Mouse (Mus musculus): ENCODE data around the gene Fam43b. TPM values are rescaled to one million over a fixed set of nuclear protein-coding genes. Genes with fewer than 3 reads are reported as not detected.

The Fam43b gene
- polyA plus RNA-seq, 1 experiment from 2014 or later = 15.9 TPM

- 0% methylated on average over 2 of the region's 2 CpGs for WGBS
- ATAC-seq = no peak
- H3K36me3 ChIP-seq (ENCODE audit: control insufficient read depth, insufficient read depth, low read length) = no peaks in the 10 kb centered on the region
Observed at GRCm38 (mm10) chr4:138404806-138405205, 8.5 kb upstream of the Fam43b start.

GRCm38 (mm10) chr4:138396711-138397110 is 383 bp upstream of the Fam43b start:
- no peaks in the 10 kb centered on the region for H3K9me3 ChIP-seq (replicated peaks; ENCODE audit: control insufficient read depth, low read length, poor library complexity, severe bottlenecking)

More at GRCm38 (mm10) chr4:138404806-138405205, 8.5 kb upstream of the Fam43b start:
- Histone ChIP-seq H3K9ac (ENCODE audit: low read depth, low read length) (no peak overlapping the region), H3K9me3 (replicated peaks; ENCODE audit: control insufficient read depth, low read length, poor library complexity, severe bottlenecking) (no peaks in the 10 kb centered on the region), H3K27me3 (ENCODE audit: control insufficient read depth, insufficient read depth, low read depth, low read length) (peaks cover 6% of the 10 kb centered on the region), H3K27ac (ENCODE audit: low read length) (no peak overlapping the region), H3K4me2 (ENCODE audit: low read length) (no peak overlapping the region), H3K4me1 (ENCODE audit: control insufficient read depth, insufficient read depth, low read length) (no peaks in the 10 kb centered on the region), H3K4me3 (ENCODE audit: low read depth, low read length) (no peak overlapping the region)

GRCm38 (mm10) chr4:138395087-138395970 is 999 bp downstream of the Fam43b start:
- H3K36me3 ChIP-seq (ENCODE audit: control insufficient read depth, insufficient read depth, low read length) = no peaks in the 10 kb centered on the region
- ATAC-seq = peak; percentile 59
- H3K9me3 ChIP-seq (replicated peaks; ENCODE audit: control insufficient read depth, low read length, poor library complexity, severe bottlenecking) = no peaks in the 10 kb centered on the region
- peak overlapping the region; percentile 64 for H3K4me3 ChIP-seq (ENCODE audit: low read depth, low read length)
- H3K27me3 ChIP-seq (ENCODE audit: control insufficient read depth, insufficient read depth, low read depth, low read length) = peaks cover 46% of the 10 kb centered on the region
- H3K4me2 ChIP-seq (ENCODE audit: low read length) = peak overlapping the region; percentile 88
- under 1% methylated on average over 89 of the region's 103 CpGs for whole genome bisulfite sequencing
- H3K27ac ChIP-seq (ENCODE audit: low read length) = peak overlapping the region; percentile 17; the same call in 1 of the 2 replicates
- H3K9ac ChIP-seq (ENCODE audit: low read depth, low read length) = peak overlapping the region; percentile 74
- peaks cover 10% of the 10 kb centered on the region; the same call in 1 of the 2 replicates for H3K4me1 ChIP-seq (ENCODE audit: control insufficient read depth, insufficient read depth, low read length)

More at GRCm38 (mm10) chr4:138396711-138397110, 383 bp upstream of the Fam43b start:
- H3K9ac ChIP-seq (ENCODE audit: low read depth, low read length) = peak overlapping the region; percentile 74
- no peak overlapping the region for H3K27ac ChIP-seq (ENCODE audit: low read length)
- peak overlapping the region; percentile 64 for H3K4me3 ChIP-seq (ENCODE audit: low read depth, low read length)
- H3K4me2 ChIP-seq (ENCODE audit: low read length) = peak overlapping the region; percentile 88
- H3K4me1 ChIP-seq (ENCODE audit: control insufficient read depth, insufficient read depth, low read length) = peaks cover 10% of the 10 kb centered on the region; the same call in 1 of the 2 replicates
- peaks cover 48% of the 10 kb centered on the region for H3K27me3 ChIP-seq (ENCODE audit: control insufficient read depth, insufficient read depth, low read depth, low read length)
- H3K36me3 ChIP-seq (ENCODE audit: control insufficient read depth, insufficient read depth, low read length) = no peaks in the 10 kb centered on the region
- no peak; the same call in 1 of the 2 replicates for ATAC-seq
- 4% methylated on average over 8 of the region's 8 CpGs for WGBS

- Histone ChIP-seq H3K9me3 (replicated peaks; ENCODE audit: control insufficient read depth, low read length, poor library complexity, severe bottlenecking) (no peaks in the 10 kb centered on the region), H3K4me2 (ENCODE audit: low read length) (peak overlapping the region; percentile 88), H3K4me1 (ENCODE audit: control insufficient read depth, insufficient read depth, low read length) (peaks cover 10% of the 10 kb centered on the region; the same call in 1 of the 2 replicates), H3K27me3 (ENCODE audit: control insufficient read depth, insufficient read depth, low read depth, low read length) (peaks cover 43% of the 10 kb centered on the region), H3K36me3 (ENCODE audit: control insufficient read depth, insufficient read depth, low read length) (no peaks in the 10 kb centered on the region), H3K9ac (ENCODE audit: low read depth, low read length) (0 out of 2 replicates have a peak overlapping the region, but pooled peaks have one; percentile 38), H3K4me3 (ENCODE audit: low read depth, low read length) (peak overlapping the region; percentile 64), H3K27ac (ENCODE audit: low read length) (no peak overlapping the region)
- no peak for ATAC-seq
- WGBS = 71% methylated on average over 7 of the region's 7 CpGs
Observed at GRCm38 (mm10) chr4:138393703-138394102, 2.6 kb downstream of the Fam43b start.

GRCm38 (mm10) chr4:138383789-138384188 is 12.5 kb downstream of the Fam43b start:
- WGBS = 51% methylated on average over 4 of the region's 4 CpGs
- Histone ChIP-seq H3K9me3 (replicated peaks; ENCODE audit: control insufficient read depth, low read length, poor library complexity, severe bottlenecking) (no peaks in the 10 kb centered on the region), H3K27ac (ENCODE audit: low read length) (no peak overlapping the region), H3K9ac (ENCODE audit: low read depth, low read length) (no peak overlapping the region), H3K27me3 (ENCODE audit: control insufficient read depth, insufficient read depth, low read depth, low read length) (no peaks in the 10 kb centered on the region), H3K4me3 (ENCODE audit: low read depth, low read length) (no peak overlapping the region), H3K4me2 (ENCODE audit: low read length) (no peak overlapping the region), H3K36me3 (ENCODE audit: control insufficient read depth, insufficient read depth, low read length) (no peaks in the 10 kb centered on the region), H3K4me1 (ENCODE audit: control insufficient read depth, insufficient read depth, low read length) (peaks cover 20% of the 10 kb centered on the region)
- no peak for ATAC-seq

GRCm38 (mm10) chr4:138382462-138382861 is 13.9 kb downstream of the Fam43b start:
- Histone ChIP-seq H3K4me3 (ENCODE audit: low read depth, low read length) (no peak overlapping the region), H3K27me3 (ENCODE audit: control insufficient read depth, insufficient read depth, low read depth, low read length) (no peaks in the 10 kb centered on the region), H3K4me1 (ENCODE audit: control insufficient read depth, insufficient read depth, low read length) (peaks cover 20% of the 10 kb centered on the region), H3K9ac (ENCODE audit: low read depth, low read length) (no peak overlapping the region), H3K36me3 (ENCODE audit: control insufficient read depth, insufficient read depth, low read length) (no peaks in the 10 kb centered on the region), H3K27ac (ENCODE audit: low read length) (no peak overlapping the region), H3K4me2 (ENCODE audit: low read length) (no peak overlapping the region), H3K9me3 (replicated peaks; ENCODE audit: control insufficient read depth, low read length, poor library complexity, severe bottlenecking) (no peaks in the 10 kb centered on the region)
- 73% methylated on average over 6 of the region's 6 CpGs for WGBS
- ATAC-seq = no peak

- WGBS = 27% methylated on average over 10 of the region's 10 CpGs
- H3K4me3 ChIP-seq (ENCODE audit: low read depth, low read length) = no peak overlapping the region
- peak; percentile 44; the same call in 1 of the 2 replicates for ATAC-seq
- H3K27ac ChIP-seq (ENCODE audit: low read length) = peak overlapping the region; percentile 15; the same call in 1 of the 2 replicates
- H3K4me2 ChIP-seq (ENCODE audit: low read length) = no peak overlapping the region
- peak overlapping the region; percentile 10; the same call in 1 of the 2 replicates for H3K9ac ChIP-seq (ENCODE audit: low read depth, low read length)
- H3K4me1 ChIP-seq (ENCODE audit: control insufficient read depth, insufficient read depth, low read length) = peaks cover 20% of the 10 kb centered on the region
- no peaks in the 10 kb centered on the region for H3K27me3 ChIP-seq (ENCODE audit: control insufficient read depth, insufficient read depth, low read depth, low read length)
- no peaks in the 10 kb centered on the region for H3K9me3 ChIP-seq (replicated peaks; ENCODE audit: control insufficient read depth, low read length, poor library complexity, severe bottlenecking)
- H3K36me3 ChIP-seq (ENCODE audit: control insufficient read depth, insufficient read depth, low read length) = no peaks in the 10 kb centered on the region
Observed at GRCm38 (mm10) chr4:138380132-138380689, 16.1 kb downstream of the Fam43b start.

- WGBS = 28% methylated on average over 14 of the region's 14 CpGs
- Histone ChIP-seq H3K27me3 (ENCODE audit: control insufficient read depth, insufficient read depth, low read depth, low read length) (no peaks in the 10 kb centered on the region), H3K36me3 (ENCODE audit: control insufficient read depth, insufficient read depth, low read length) (no peaks in the 10 kb centered on the region), H3K4me1 (ENCODE audit: control insufficient read depth, insufficient read depth, low read length) (peaks cover 20% of the 10 kb centered on the region), H3K4me2 (ENCODE audit: low read length) (no peak overlapping the region), H3K4me3 (ENCODE audit: low read depth, low read length) (no peak overlapping the region), H3K9ac (ENCODE audit: low read depth, low read length) (0 out of 2 replicates have a peak overlapping the region, but pooled peaks have one; percentile 11), H3K9me3 (replicated peaks; ENCODE audit: control insufficient read depth, low read length, poor library complexity, severe bottlenecking) (no peaks in the 10 kb centered on the region), H3K27ac (ENCODE audit: low read length) (peak overlapping the region; percentile 39)
- peak; percentile 60 for ATAC-seq
Observed at GRCm38 (mm10) chr4:138379091-138379840, 17.1 kb downstream of the Fam43b start.

Data from midbrain, embryonic 16.5 days (tissue).